Mouse (Mus musculus) embryo, embryonic 11.5 days (tissue): ENCODE measurements around the gene Aqp12.

Experiments
- DNase-seq: peaks from one replicate; pipeline ENCODE4 v3.0.0-alpha.2; 2012; ENCODE audit warnings: low read depth, low spot score

Aqp12 gene

DNA sequence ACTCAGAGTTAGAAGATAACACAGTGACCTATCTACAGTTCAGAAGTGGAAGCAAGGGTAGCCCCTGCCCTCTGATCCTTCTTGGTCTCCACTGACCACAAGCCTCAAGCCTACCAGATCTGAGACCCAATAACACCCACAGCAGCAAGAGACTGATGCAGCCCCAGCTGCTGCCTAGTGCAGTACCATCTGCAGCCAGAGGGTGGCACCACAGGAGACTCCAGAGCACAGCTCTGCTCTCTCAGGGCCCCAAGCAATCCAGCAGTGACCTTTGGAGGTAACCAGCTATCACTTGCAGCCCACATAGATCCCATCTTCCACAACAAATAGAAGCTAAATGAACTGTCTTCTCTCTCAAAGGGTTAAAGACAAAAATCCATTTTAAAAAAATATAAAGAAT is 8.3 kb downstream of the Aqp12 start:
- DNase-seq, result peak; percentile 47

DNA sequence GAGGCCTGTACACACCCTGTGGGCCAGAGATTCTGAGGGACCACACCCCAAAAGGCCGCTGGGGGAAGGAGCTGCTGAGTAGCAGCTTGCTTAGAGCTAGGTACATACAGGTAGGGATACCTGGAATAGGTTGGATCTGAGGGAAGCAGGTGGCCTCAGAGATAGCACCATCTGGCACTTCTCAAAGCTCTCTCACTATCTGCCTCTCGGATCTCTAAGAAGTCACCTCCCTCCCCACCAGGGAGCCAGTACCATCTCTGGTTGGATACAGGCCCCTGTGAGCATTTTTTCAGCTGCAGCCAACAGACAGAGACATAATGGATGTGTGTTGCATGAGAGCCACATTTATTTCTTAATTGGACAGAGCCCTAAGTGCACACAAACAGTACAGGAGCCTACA is 9.0 kb downstream of the Aqp12 start:
- DNase-seq, result no peak

DNA sequence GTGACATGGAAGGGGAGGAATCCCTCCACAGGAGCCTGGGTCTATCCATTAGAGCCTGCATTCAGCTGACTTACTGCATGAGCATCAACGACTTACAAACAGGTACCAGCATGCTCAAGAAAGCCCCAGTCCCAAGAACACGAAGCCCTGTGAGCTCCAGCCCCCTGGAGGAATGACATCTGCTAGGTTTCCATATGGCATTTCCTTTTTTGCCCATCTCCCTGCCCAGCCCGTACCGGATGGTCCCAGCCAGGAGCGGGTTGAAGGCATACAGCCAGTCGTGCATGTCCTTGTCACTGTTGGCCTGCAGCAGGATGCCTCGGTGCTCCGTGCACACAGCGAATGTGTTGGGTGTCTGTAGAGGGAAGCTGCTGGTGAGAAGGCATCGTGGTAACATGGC is 12.6 kb downstream of the Aqp12 start:
- no peak for DNase-seq

DNA sequence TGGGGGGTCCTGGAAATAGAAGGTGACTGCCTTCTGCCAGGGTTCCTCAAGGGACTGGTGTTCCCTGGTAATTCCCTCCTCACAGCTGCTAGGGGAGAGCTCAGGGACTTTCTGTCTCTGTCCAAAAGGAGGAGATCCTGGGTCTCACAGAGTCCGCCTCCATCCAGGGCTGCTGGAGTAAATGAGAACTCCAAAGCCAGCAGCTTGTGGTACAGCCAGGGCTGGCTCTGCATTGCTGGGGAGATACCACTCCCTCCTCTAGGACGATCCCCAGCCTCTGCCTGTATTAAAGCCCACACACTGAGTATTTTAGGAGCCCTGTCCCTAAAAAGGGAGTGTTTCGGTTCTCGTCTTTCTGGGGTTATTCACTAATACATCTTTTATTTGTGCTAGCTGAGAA is 14.5 kb downstream of the Aqp12 start:
- no peak for DNase-seq

DNA sequence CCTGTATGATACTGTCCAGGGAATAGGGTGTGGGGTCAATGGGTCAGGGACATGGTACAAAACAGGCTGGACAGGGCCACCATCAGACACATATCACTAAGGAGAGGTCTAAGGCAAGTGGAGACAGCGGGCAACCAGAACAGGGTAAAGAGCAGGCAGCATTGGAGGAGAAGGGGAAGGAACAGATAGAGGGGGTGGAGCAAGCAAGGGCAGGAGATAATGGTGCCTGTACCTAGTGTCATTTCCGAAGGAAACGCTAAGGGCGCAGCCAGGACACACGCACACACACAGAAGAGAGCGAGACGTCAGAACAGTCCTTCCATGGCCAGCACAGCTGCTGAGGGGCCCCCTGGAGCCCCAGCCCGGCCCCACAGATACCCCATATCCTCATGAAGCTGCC is 20.5 kb downstream of the Aqp12 start:
- DNase-seq, result no peak

DNA sequence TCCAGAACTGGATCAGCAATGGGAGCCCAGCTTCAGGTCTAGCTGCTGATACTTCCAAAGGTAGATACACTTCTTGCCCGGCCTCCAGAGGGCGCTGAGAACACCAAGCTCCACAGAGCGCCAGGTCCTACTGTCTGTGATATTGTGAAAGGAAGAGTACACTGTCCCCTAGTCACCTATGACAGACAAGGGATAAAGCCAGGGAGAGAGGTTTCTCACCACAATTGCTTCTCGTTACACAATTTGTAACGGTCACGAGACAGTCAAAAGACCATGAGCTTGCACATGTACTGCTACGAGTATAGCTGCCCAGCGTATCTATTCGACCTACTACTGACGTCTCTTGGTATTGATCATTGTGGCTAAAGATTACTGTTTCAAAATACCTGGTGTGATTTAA is 23.3 kb downstream of the Aqp12 start:
- DNase-seq, result no peak

DNA sequence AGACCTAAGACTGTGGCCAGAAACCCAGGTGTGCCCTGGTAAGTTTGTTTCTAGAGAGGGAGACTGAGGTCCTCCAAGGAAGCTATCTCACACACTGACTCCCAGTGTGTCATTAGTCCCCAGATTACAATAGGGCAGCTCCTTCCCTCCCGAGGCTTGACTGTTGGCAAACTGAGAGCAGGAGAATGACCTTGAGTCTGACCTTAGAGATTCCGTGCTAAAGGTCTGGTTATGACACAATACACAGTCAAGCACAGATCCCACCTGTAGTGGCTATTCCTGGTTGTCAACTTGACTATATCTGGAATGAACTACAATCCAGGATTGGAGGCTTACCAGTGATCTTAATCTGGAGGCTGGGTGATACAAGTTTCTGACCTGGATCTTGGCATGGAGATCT is 23.9 kb downstream of the Aqp12 start:
- DNase-seq, result no peak

DNA sequence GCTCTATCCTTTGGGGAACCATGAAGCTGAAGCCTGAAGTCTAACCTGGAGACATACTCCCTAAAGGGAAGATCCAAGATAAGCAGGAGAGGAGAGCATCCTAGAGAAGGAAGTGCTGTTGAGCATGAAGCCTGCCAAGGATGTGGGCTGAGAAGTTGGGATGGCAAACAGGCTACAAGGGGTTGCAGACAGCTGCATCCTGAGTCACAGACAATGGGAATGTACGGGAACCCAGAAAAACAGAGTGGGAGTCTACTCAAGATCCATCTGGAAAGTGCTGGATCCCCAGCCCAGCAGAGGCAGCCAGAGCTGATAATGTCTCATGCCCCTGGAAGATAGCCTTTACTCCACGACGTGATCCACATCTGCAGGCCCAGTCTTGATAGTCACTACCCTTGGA is 25.1 kb downstream of the Aqp12 start:
- DNase-seq, result no peak

DNA sequence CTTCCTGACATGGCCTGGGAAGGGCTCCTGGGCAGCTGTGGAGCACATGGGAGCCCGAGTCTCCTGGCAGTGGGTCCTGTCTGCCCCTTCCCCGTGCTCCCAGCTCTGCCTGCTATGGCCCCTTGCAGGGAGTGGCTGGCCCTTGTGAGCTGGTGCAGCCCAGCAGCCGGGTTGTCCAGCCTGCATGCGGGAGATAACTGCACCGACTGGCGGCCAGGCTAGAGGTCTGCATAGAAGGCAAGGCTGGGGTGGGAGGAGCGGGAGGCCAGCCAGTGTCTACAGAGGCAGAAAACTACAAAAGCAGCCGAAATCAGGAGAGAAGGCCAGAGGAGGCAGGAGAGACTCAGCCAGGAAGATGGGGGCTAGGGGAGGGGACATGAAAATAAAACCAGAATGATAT is 27.9 kb downstream of the Aqp12 start:
- DNase-seq, result peak; percentile 13

DNA sequence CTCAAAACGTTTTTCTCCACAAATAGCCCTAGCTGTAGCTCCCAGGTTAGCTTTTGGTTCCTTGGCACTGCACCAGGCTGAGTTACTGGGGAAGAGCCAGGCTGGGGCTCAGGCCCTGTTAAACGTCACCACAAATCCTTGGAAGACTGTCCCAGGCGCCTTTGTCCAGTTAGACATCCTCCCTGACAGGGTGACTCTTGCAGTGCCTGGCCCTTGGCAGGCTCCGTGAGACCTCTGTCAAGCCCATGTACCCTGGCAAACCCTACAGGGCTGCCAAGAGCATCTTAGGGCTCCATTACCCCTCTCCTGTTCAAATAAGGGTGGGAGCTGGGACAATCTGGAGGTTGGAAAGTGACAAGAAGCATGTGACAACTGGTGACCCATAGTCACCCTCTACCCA is 29.8 kb downstream of the Aqp12 start:
- no peak for DNase-seq

DNA sequence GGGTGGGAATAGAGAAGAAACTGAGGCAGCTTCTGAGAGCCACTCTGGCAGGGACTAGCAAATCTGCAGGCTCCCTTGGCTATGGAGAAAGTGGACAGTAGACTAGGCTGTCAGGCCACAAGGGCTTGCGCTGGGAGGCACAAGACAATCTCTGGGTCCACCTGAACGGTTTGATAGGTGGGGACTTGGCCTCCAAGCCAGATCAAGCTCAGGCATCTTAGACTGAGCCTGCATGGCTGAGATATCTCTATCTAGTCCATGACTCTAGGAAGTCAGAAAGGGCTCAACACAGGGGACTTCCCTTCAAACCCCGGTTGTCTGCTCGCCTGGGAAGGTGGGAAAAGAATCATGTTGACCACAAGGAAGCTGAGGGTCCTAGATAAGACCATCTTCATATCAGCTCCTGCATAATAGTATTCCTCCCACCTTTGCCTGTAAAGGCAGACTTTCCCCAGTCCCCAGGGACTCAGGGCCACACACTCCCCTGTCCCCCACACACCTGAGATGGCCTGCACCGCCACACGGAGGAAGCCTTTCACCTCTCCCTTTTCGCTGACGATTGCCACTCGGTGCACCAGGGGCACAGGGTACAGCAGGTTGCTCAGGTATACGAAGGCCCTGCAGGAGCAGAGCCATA is 40.1 kb downstream of the Aqp12 start:
- DNase-seq, result no peak

DNA sequence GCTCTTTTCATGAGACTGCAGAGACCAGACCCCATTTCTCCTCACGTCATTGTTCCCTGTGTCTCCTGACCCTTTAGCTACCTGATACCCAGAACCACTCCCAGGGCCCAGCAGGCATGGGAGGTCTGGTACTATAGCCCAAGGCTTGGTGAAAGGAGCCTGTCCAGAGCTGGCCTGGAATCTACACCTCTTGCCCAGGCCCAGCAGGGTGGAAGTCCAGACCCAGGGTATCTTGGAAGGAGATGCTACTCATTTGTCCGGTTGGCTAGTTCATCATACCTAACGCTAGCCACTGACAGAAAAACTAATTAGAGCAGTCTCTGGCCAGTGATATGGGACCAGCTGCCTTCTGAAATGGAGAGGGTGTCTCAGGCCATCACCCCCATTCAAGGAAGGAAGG is 43.9 kb downstream of the Aqp12 start:
- DNase-seq, result no peak

DNA sequence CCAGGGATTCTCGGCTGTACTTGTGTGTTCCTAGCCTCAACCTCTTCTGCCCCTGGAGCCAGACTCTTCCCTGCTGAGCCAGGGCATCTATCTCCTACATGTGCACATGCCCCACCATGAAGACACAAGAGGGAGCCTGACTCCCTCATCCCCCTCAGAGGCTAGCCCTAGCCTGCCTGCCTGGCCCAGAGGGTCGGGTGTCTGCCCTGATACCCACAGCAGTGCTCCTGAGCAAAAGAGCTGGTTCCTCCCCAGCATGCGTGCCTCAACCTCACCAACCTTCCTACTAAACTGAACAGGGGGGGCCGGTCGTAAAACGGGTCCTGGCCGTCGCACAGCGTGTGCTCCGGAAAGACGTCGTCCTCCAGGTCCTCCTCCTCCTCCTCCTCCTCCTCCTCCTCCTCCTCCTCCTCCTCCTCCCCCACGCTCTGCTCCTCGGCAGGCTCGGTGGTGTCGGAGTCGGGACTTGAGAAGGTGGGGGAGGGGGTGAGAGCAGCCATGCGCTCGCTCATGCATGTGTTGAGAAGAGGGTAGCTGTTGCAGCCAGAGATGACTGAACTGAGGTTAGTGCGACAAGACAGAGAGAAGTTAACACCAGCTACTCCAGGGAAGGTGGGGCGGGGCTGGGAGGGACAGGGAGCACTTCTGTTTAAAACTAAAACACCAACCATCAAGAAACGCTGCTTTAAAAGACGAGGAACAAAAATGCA is 45.1 kb downstream of the Aqp12 start:
- no peak for DNase-seq
